Mouse (Mus musculus): Measurements from ENCODE around the gene Clpx. TPM values are rescaled to one million over a fixed set of nuclear protein-coding genes. Genes with fewer than 3 reads are reported as not detected.
"Not testable (repeated sequence)": the region's sequence is repeated elsewhere in the genome, so short reads cannot be mapped to it uniquely, and the experiment has no call there.

Gene Clpx
- polyA plus RNA-seq, 1 experiment from 2014 or later = 41.6 TPM

DNA sequence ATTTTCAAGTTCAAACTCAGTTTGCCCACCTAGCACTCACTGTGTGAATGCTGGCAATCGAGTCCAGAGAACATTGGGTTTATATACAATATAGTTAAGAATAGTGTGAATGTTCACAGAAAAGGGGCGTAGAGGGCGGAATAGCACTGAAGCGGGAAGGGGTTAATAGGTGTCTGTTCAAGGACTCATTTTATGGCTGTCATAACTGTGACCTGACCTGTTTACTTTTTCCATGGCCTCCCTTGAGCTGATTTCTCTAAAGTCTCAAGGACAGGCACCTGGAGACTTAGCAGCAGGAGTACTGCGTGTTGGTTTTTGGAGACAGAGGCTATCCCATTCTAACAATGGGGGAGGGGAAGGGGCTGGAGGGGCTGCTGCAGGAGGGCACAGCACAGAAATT, 39.9 kb downstream of the Clpx start:
- H3K4me3 ChIP-seq = no peak overlapping the region
- H3K4me1 ChIP-seq = no peaks in the 10 kb centered on the region
- H3K27ac ChIP-seq (replicated peaks) = no peak overlapping the region
- 92% methylated on average over 5 of the region's 5 CpGs for WGBS
- no peak for DNase-seq (ENCODE audit: low spot score)
- peaks cover 24% of the 10 kb centered on the region for H3K36me3 ChIP-seq
- no peaks in the 10 kb centered on the region for H3K9me3 ChIP-seq (replicated peaks)
- no peaks in the 10 kb centered on the region for H3K27me3 ChIP-seq (ENCODE audit: low read depth, poor library complexity, severe bottlenecking)

DNA sequence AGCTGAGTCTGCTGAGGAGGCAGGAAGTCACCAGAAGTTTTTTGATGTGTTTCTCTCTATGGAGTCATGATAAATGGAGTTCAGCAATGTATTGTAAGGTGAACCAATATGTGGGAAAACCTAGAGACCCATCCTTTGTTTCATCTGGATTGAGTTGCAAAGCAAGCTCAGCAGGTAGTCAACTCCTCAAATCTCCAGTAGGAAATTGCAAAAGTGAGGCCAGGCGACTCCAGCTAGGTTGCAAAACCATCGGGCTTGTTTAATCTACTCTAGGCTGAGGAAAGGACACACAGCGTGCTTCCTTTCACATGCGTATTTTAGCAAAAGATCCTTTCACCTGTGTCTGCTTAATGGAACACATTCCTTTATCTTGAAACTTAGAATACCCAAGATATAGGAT, 45.1 kb downstream of the Clpx start:
- Histone ChIP-seq H3K9me3 (replicated peaks) (no peaks in the 10 kb centered on the region; the same call in 1 of the 2 replicates), H3K27me3 (ENCODE audit: low read depth, poor library complexity, severe bottlenecking) (no peaks in the 10 kb centered on the region), H3K4me3 (no peak overlapping the region), H3K4me1 (no peaks in the 10 kb centered on the region), H3K27ac (replicated peaks) (no peak overlapping the region), H3K36me3 (no peaks in the 10 kb centered on the region)
- 84% methylated on average over 4 of the region's 4 CpGs for WGBS
- no peak for DNase-seq (ENCODE audit: low spot score)

DNA sequence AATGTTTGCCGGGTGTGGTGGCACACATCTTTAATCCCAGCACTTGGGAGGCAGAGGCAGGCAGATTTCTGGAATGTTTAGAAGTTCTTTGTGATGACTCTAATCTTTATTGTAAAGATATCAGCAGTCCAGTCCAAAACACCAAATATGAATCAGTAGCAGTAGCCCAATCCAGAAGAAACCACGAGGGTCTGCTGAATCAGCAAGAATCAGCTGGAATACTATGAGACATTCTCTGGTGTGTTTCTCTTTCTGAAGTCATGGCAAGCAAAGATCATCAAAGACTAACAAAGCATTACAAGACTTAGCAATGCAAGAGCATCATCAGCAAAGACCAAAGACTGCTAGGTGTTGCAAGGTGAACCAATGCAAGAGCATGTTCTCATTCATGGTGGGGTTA, 46.4 kb downstream of the Clpx start:
- no peak for DNase-seq (ENCODE audit: low spot score)
- H3K36me3 ChIP-seq = no peaks in the 10 kb centered on the region
- no peak overlapping the region for H3K4me3 ChIP-seq
- no peak overlapping the region for H3K27ac ChIP-seq (replicated peaks)
- H3K9me3 ChIP-seq (replicated peaks) = peaks cover 4% of the 10 kb centered on the region; the same call in 1 of the 2 replicates
- H3K4me1 ChIP-seq = no peaks in the 10 kb centered on the region
- no peaks in the 10 kb centered on the region for H3K27me3 ChIP-seq (ENCODE audit: low read depth, poor library complexity, severe bottlenecking)
- 90% methylated on average over 2 of the region's 2 CpGs for WGBS

DNA sequence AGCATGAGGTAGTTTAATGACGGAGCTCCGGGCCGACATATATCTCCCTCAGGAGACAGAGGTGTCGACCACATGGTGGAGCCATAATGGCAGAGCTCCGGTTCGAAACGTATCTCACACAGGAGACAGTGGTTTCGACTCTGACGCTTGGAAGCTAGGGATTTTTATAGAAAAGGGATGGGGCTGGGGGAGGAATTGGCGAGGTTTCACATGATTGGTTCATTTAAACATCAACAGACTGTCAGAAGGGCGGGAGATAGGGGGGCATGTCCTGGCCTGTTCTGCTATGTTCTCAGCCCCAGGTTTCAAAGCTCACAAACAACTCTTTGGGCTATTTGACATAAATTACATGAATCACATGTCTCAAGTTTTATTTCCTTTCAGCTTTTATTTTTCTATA, 51.4 kb downstream of the Clpx start:
- H3K4me3 ChIP-seq = peak overlapping the region; percentile 100
- not testable (repeated sequence) for DNase-seq (ENCODE audit: low spot score); H3K36me3 ChIP-seq; H3K27me3 ChIP-seq (ENCODE audit: low read depth, poor library complexity, severe bottlenecking); H3K9me3 ChIP-seq (replicated peaks)
- peak overlapping the region; percentile 92 for H3K27ac ChIP-seq (replicated peaks)
- H3K4me1 ChIP-seq = peaks cover 23% of the 10 kb centered on the region
- 72% methylated on average over 11 of the region's 11 CpGs for WGBS

DNA sequence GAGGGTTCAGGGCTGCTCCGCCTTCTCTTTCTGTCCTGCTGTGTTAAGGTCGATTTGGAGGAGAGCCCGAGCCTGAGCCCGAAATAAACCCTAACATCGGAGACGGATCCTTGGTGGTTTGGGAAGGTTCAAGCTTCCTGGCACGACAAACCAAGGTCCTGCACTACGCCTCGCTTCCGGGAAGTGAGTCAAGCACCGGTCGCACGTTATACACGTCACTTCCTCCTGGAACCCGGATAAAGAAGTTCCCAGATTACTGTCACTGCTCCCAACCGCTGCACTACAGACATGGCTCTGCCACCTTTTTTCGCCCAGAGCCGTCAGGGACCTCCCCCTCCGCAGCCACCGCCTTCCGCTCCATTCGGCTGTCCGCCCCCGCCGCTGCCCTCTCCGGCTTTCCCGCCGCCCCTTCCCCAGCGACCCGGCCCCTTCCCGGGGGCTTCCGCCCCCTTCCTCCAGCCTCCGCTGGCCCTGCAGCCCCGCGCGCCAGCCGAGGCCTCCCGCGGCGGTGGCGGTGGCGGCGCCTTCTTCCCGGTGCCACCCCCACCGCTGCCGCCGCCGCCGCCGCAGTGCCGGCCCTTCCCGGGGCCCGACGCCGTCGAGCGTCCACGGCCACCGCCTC, 51.9 kb downstream of the Clpx start, which contains the start of gene Pdcd7:
TSS of gene Pdcd7 (plus strand) at position 251 of the 622 bp plus-strand sequence.
- Histone ChIP-seq H3K4me3 (peak within 1 kb of the TSS; percentile 100), H3K4me1 (peaks cover 23% of the 10 kb centered on the region), H3K27me3 (ENCODE audit: low read depth, poor library complexity, severe bottlenecking) (no peaks in the 10 kb centered on the region), H3K36me3 (no peaks in the 10 kb centered on the region), H3K9me3 (replicated peaks) (peaks cover 4% of the 10 kb centered on the region; the same call in 1 of the 2 replicates), H3K27ac (replicated peaks) (peak within 1 kb of the TSS; percentile 92)
- DNase-seq (ENCODE audit: low spot score) = peak; percentile 96
- WGBS = under 1% methylated on average over 58 of the region's 59 CpGs

DNA sequence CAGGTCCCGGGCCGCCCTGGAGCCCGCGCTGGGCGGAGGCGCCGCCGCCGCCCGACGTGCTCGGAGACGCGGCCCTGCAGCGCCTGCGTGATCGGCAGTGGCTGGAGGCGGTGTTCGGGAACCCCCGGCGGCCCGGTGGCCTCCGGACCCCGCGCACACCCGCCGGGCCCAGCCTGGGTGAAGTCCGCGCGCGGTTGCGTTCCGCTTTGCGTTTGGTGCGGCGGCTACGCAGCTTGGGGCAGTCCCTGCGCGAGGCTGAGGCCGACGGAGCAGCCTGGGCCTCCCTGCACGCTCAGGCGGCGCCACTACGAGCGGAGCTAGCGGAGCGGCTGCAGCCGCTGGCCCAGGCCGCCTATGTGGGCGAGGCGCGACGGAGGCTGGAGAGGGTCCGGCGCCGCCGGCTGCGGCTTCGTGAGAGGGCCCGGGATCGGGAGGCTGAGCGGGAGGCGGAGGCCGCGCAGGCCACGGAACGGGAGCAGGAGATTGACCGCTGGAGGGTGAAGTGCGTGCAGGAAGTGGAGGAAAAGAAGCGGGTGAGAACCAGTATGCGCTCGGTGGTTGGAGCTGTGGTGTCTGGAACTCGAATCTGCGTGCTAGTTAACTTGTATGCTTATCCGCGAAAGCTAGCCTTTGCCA, 52.5 kb downstream of the Clpx start:
- peaks cover 23% of the 10 kb centered on the region for H3K4me1 ChIP-seq
- H3K27ac ChIP-seq (replicated peaks) = peak overlapping the region; percentile 92
- WGBS = under 1% methylated on average over 77 of the region's 77 CpGs
- DNase-seq (ENCODE audit: low spot score) = peak; percentile 68
- H3K36me3 ChIP-seq = no peaks in the 10 kb centered on the region
- H3K4me3 ChIP-seq = peak overlapping the region; percentile 100
- H3K27me3 ChIP-seq (ENCODE audit: low read depth, poor library complexity, severe bottlenecking) = no peaks in the 10 kb centered on the region
- peaks cover 4% of the 10 kb centered on the region; the same call in 1 of the 2 replicates for H3K9me3 ChIP-seq (replicated peaks)

DNA sequence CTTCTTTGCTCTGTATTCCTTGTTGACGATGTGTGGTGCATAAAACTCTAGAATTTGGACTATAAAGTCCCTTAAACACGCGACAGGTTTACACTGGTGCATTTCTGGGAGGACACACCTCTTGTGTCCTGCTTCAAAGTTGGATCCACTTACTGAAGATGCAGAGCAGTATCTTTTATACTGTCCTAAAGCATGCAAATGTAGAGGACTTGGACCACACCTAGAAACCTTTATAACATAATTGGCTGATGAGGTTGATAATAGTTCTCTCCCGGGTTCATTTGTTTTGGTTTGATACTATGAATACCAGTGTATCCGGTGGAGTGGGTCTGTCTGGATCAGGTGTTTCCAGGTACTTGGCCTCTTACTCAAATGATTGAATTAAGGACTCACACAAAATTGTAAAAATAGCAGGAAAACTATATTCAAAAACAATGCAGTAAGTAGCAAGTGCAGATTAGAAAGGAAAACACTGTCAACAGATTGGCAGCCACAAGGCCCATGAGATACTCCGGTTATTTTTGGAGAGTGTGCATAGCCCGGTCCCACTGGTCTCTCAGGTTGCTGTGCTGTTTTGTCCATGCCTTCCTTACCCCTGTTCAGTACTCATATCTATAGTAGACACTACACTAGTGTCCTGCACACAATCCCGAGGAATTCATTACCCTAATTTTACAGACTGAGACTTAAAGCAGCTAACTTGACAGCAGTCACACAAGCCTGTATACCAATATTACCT, 53.2 kb downstream of the Clpx start:
- peaks cover 23% of the 10 kb centered on the region for H3K4me1 ChIP-seq
- peaks cover 4% of the 10 kb centered on the region; the same call in 1 of the 2 replicates for H3K9me3 ChIP-seq (replicated peaks)
- no peak for DNase-seq (ENCODE audit: low spot score)
- WGBS = 51% methylated on average over 8 of the region's 8 CpGs
- peak overlapping the region; percentile 92 for H3K27ac ChIP-seq (replicated peaks)
- H3K27me3 ChIP-seq (ENCODE audit: low read depth, poor library complexity, severe bottlenecking) = no peaks in the 10 kb centered on the region
- H3K36me3 ChIP-seq = no peaks in the 10 kb centered on the region
- H3K4me3 ChIP-seq = peak overlapping the region; percentile 100

DNA sequence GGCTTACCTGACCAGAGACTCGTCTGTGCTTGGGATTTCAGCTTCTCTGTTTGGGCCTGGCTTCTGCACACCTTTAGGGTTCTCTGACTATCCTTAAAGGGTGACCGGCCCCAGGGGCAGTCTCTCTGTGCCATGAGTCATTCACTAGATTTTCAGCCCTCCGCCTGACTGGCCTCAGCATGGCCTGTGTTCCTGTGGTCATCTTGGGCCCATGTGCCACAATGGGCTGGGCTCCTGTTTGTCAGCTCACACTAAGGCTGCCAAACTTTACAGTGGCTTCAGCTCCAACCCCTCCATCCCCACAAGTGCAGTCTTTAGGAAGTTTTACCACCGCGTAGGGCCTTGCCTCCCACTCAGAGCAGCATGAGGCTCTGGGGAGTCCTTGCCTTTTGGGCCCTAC, 59.2 kb downstream of the Clpx start:
- WGBS = 90% methylated on average over 5 of the region's 5 CpGs
- Histone ChIP-seq H3K9me3 (replicated peaks) (no peaks in the 10 kb centered on the region), H3K27ac (replicated peaks) (no peak overlapping the region), H3K4me3 (no peak overlapping the region), H3K4me1 (peaks cover 2% of the 10 kb centered on the region; the same call in 1 of the 2 replicates), H3K36me3 (peaks cover 44% of the 10 kb centered on the region), H3K27me3 (ENCODE audit: low read depth, poor library complexity, severe bottlenecking) (no peaks in the 10 kb centered on the region)
- DNase-seq (ENCODE audit: low spot score) = no peak

DNA sequence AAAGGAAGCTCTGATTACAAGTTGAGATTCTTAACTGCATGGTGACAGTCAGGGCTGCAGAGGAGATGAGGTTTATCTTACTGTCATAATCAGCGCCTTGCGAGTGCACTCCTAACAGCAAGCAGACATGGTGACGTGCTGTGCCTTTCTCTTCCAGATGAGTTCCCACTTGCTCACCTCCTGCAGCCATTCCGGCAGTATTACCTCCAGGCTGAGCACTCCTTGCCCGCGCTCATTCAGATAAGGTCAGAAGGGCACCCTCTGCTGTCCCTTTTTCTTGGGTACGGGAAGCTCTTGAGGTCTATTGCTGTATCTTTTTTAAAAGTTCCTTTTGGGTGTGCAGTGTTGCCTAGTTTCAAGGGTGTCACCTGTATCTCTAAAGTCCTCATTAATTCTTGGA, 62.5 kb downstream of the Clpx start:
- Histone ChIP-seq H3K4me1 (no peaks in the 10 kb centered on the region), H3K27ac (replicated peaks) (no peak overlapping the region), H3K36me3 (peaks cover 77% of the 10 kb centered on the region), H3K27me3 (ENCODE audit: low read depth, poor library complexity, severe bottlenecking) (no peaks in the 10 kb centered on the region), H3K4me3 (no peak overlapping the region), H3K9me3 (replicated peaks) (no peaks in the 10 kb centered on the region)
- WGBS = 90% methylated on average over 7 of the region's 7 CpGs
- DNase-seq (ENCODE audit: low spot score) = no peak

DNA sequence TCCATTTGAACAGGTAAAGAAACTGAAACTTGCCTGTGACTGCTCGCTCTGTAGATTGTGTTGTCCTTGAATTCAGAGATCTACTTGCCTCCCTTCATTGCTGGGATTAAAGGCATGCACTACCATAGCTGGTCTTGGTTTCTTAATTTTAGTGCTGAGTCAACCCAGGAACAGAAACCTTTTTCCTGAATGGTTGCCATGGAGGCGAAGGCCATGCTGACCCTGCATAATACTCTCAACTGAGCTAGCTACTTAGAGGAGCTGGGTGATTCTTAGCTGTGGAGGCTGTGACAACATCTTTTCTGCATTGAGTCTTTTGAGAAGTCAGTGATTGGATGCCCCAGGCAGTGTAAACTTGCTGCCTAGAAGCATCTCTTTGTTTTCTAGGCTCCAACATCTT, 62.9 kb downstream of the Clpx start:
- peaks cover 81% of the 10 kb centered on the region for H3K36me3 ChIP-seq
- no peaks in the 10 kb centered on the region for H3K4me1 ChIP-seq
- WGBS = 93% methylated on average over 2 of the region's 2 CpGs

DNA sequence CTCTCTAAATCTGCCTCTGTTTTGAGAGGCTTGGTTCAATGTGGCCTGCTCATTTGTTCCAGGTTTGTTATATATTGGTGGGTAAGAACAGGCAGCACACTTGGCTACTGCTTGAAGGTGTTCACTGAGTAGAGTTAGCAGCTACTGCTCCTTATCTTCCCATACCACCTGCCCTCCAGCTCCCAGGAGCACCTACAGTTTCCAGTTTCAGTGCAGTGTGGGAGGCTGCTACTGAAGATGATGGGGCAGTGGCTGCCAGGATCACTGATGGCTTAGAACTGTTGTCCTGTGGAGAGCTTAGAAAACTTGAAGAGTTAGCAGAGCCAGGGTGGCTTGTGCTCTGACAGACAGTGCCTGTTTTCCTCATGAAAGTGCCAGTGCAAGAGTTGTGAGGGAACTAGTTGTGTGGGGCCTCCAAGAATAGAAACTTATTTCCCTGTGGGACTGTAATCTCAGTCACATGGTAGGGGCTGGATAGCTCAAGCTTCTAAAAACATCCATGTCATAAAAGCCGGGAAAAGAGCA, 65.0 kb downstream of the Clpx start:
- Histone ChIP-seq H3K9me3 (replicated peaks) (no peaks in the 10 kb centered on the region), H3K4me1 (no peaks in the 10 kb centered on the region), H3K36me3 (peaks cover 88% of the 10 kb centered on the region), H3K27ac (replicated peaks) (no peak overlapping the region), H3K27me3 (ENCODE audit: low read depth, poor library complexity, severe bottlenecking) (no peaks in the 10 kb centered on the region), H3K4me3 (no peak overlapping the region)
- no peak for DNase-seq (ENCODE audit: low spot score)
- 89% methylated on average over 1 of the region's 1 CpGs for WGBS

More for the DNA sequence above, 62.9 kb downstream of the Clpx start:
- DNase-seq (ENCODE audit: low spot score) = no peak
- no peak overlapping the region for H3K27ac ChIP-seq (replicated peaks)
- H3K4me3 ChIP-seq = no peak overlapping the region
- H3K27me3 ChIP-seq (ENCODE audit: low read depth, poor library complexity, severe bottlenecking) = no peaks in the 10 kb centered on the region
- no peaks in the 10 kb centered on the region for H3K9me3 ChIP-seq (replicated peaks)

DNA sequence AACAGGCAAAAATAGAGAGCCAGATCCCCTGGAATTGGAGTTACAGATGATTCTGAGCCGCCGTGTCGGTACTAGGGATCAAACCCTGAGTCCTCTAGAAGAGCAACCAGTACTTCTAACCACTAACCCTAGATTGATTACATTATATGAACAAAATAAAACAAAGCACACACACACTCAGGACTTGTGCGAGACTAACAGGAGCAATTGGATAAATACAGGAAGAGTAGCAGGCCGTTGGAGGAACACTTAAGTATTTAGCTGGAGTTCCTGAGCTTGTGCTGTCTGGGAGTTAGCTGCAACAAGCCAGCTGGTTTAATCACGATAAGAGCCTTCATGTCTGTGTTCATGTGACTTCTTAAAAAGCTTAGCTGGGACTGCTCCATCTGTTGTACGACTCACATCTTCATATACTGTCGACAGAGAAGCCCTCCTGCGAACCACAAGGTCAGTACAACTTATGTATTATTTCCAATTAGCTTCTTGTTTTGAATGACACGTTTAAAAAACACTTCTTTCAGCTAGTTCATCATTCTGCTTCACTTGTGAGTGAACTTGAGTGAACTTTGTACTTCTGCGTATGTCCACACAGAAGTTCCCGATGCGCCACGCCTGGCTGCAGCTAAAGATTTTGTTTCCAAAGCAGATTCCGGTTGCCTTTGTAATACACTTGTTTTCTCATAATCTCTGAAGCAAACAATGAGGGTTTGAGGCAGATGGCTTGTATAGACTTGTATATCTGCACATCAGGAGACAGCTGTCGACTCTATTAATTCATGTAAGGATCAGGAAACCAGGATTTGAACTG, 66.8 kb downstream of the Clpx start, which contains the start of gene Ubap1l:
TSS of gene Ubap1l (plus strand) at position 401 of the 808 bp plus-strand sequence.
- H3K4me3 ChIP-seq = no peak within 1 kb of the TSS
- no peak for DNase-seq (ENCODE audit: low spot score)
- WGBS = 93% methylated on average over 16 of the region's 16 CpGs
- peaks cover 82% of the 10 kb centered on the region for H3K36me3 ChIP-seq
- H3K9me3 ChIP-seq (replicated peaks) = no peaks in the 10 kb centered on the region
- H3K4me1 ChIP-seq = no peaks in the 10 kb centered on the region
- no peaks in the 10 kb centered on the region for H3K27me3 ChIP-seq (ENCODE audit: low read depth, poor library complexity, severe bottlenecking)
- no peak within 1 kb of the TSS for H3K27ac ChIP-seq (replicated peaks)
